Mouse (Mus musculus): ENCODE measurements around the gene Asb12. TPM values are rescaled to one million over a fixed set of nuclear protein-coding genes. Genes with fewer than 3 reads are reported as not detected.
A peak's percentile ranks its signal among the peaks of the same experiment; 100 is the strongest.

Gene Asb12
- polyA plus RNA-seq, 1 experiment from 2014 or later = 0.16 TPM

DNA sequence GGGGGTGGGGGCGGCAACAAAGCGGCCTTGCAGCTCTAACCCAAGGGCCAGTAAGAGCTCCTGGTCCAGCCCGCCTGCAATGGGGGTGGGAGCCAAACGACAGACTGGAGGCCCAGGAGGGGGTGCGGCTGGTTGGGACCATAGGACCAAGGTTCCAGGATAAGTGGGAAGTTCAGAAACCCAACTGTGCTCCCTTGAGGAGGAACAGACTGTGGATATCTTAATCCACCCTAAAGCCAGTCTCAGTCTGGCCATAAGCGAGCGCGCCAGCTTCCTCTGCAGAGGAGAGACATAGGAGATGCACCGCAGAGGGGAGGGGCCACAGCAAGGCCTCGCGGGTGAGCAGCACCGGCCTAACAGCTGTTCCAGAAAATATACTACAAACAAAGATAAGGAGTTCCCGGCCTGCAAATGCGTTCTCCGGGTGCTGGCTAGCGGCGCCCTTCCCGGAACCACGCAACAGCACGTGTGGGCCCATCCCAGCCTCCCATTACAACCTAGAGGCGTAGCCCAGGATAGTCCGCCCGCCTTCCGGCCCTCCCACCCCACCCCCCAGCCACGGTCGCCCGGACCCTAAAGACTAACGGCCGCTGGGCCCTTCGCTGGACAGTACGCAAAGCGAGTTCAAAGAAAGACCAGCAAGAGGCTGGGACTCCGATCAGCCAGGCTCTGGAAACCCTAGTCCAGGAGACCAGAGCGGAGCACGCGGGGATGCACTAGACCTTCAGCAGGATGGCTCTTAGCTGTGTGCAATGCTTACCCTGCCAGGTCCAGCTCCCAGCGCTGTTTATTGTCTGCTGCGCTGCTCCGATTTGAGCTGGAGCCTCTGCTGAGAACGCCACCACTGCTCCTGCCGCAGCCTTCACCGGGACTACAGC is 113.7 kb downstream of the Asb12 start:
- Histone ChIP-seq H3K4me2 (replicated peaks; ENCODE audit: low read depth, low read length) (peak overlapping the region; percentile 61), H3K9me3 (ENCODE audit: low read length) (no peaks in the 10 kb centered on the region)
- 26% methylated on average over 42 of the region's 42 CpGs for WGBS

DNA sequence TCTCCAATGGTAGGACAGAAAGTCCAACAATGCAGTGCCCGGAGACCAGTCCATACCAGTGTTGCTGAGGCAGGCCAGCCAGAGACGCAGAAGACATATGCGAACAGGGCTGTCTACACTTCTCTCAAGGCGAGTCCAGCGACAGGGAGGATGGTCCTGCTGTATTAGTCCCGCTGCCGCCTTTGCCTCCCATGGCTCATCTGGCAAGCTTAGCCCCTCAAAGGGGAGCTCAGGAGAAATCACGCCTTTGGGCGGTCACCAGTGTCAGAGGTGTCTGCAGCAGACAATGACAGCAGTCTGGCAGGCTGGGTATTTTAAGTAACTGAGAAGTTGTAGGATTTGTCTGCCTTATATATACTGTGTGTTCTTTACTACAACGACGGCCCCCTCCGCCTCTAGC is 114.4 kb downstream of the Asb12 start:
- Histone ChIP-seq H3K36me3 (ENCODE audit: insufficient read depth, low read length) (no peaks in the 10 kb centered on the region), H3K9me3 (ENCODE audit: low read length) (no peaks in the 10 kb centered on the region), H3K27me3 (ENCODE audit: insufficient read depth, low read length) (no peaks in the 10 kb centered on the region), H3K4me2 (replicated peaks; ENCODE audit: low read depth, low read length) (peak overlapping the region; percentile 61), H3K27ac (ENCODE audit: low read length) (no peak overlapping the region), H3K4me3 (ENCODE audit: low read length) (peak overlapping the region; percentile 65), H3K4me1 (ENCODE audit: insufficient read depth, low read length) (peaks cover 7% of the 10 kb centered on the region; the same call in 1 of the 2 replicates), H3K9ac (replicated peaks; ENCODE audit: low read length) (peak overlapping the region; percentile 66)
- no peak for ATAC-seq (ENCODE audit: low FRiP score, low TSS enrichment)
- 24% methylated on average over 12 of the region's 12 CpGs for WGBS

More for the DNA sequence above, 113.7 kb downstream of the Asb12 start:
- H3K27ac ChIP-seq (ENCODE audit: low read length) = peak overlapping the region; percentile 88
- no peaks in the 10 kb centered on the region for H3K36me3 ChIP-seq (ENCODE audit: insufficient read depth, low read length)
- peak; percentile 77 for ATAC-seq (ENCODE audit: low FRiP score, low TSS enrichment)
- H3K27me3 ChIP-seq (ENCODE audit: insufficient read depth, low read length) = no peaks in the 10 kb centered on the region
- H3K4me3 ChIP-seq (ENCODE audit: low read length) = peak overlapping the region; percentile 65
- H3K4me1 ChIP-seq (ENCODE audit: insufficient read depth, low read length) = peaks cover 7% of the 10 kb centered on the region; the same call in 1 of the 2 replicates
- peak overlapping the region; percentile 66 for H3K9ac ChIP-seq (replicated peaks; ENCODE audit: low read length)

DNA sequence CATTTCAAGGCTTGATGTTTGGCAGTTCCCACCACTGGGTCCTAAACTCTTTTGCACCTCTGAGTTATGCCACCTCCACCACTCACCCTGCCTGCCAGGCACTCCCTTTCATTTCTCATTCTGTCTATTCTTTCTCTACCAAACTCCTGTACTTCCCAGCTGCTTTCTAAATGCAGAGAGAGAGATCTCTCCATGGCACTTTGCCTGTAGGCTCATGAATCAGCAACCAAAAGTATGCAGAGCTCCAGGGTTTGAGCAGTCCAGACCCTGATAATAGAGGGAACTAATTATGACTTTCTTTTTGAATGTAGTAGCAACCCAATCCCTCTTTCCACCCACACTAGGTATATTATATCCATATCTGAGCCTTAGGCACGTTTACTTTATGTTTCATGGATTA is 115.5 kb downstream of the Asb12 start:
- no peaks in the 10 kb centered on the region for H3K9me3 ChIP-seq (ENCODE audit: low read length)
- WGBS = 53% methylated on average over 1 of the region's 1 CpGs
- no peak overlapping the region for H3K4me3 ChIP-seq (ENCODE audit: low read length)
- peaks cover 7% of the 10 kb centered on the region; the same call in 1 of the 2 replicates for H3K4me1 ChIP-seq (ENCODE audit: insufficient read depth, low read length)
- no peak overlapping the region for H3K9ac ChIP-seq (replicated peaks; ENCODE audit: low read length)
- no peak for ATAC-seq (ENCODE audit: low FRiP score, low TSS enrichment)
- H3K27ac ChIP-seq (ENCODE audit: low read length) = no peak overlapping the region
- H3K4me2 ChIP-seq (replicated peaks; ENCODE audit: low read depth, low read length) = no peak overlapping the region
- H3K36me3 ChIP-seq (ENCODE audit: insufficient read depth, low read length) = no peaks in the 10 kb centered on the region
- no peaks in the 10 kb centered on the region for H3K27me3 ChIP-seq (ENCODE audit: insufficient read depth, low read length)

DNA sequence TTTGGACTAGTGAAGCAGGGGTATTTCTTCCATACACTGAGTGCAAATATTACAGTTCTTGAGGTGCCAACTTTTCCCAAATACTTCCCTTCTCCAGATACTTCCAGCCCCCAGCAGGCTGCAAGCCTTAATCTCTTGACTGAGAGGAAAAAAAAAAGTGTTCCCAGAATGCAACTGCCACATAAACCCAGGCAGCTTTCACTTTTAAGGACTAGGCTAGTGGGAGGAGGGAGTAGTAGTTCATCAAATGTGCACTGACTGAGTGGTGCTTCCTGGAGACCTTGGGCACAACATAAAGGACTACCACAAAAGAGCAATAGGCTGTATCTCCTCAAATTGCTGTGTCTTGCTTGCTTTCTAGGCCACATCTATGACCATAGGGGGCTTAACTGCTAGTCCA is 116.5 kb downstream of the Asb12 start:
- H3K9ac ChIP-seq (replicated peaks; ENCODE audit: low read length) = no peak overlapping the region
- no peak for ATAC-seq (ENCODE audit: low FRiP score, low TSS enrichment)
- no peak overlapping the region for H3K4me2 ChIP-seq (replicated peaks; ENCODE audit: low read depth, low read length)
- H3K4me3 ChIP-seq (ENCODE audit: low read length) = no peak overlapping the region
- H3K27ac ChIP-seq (ENCODE audit: low read length) = no peak overlapping the region
- no peaks in the 10 kb centered on the region for H3K9me3 ChIP-seq (ENCODE audit: low read length)
- no peaks in the 10 kb centered on the region for H3K36me3 ChIP-seq (ENCODE audit: insufficient read depth, low read length)
- peaks cover 7% of the 10 kb centered on the region; the same call in 1 of the 2 replicates for H3K4me1 ChIP-seq (ENCODE audit: insufficient read depth, low read length)
- H3K27me3 ChIP-seq (ENCODE audit: insufficient read depth, low read length) = no peaks in the 10 kb centered on the region

DNA sequence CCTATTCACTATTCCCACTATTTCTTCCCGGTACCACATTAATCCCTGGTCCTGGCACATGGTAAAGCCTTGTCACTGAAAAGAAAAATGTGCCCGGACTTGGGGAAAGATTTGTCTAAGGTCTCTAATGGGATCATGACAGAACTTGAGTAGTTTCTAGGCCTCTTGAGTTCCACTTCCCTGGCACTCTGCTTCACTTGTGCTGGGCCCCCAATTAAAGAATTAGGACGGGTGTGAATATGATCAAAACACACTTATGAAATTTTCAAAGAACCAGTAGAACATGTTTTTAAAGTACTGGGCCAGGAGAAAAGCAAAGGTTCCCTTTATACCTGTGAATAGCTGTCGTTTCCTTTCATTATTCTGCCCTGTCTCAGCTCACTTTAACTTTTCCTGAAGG is 119.3 kb downstream of the Asb12 start:
- no peak overlapping the region for H3K4me3 ChIP-seq (ENCODE audit: low read length)
- H3K27ac ChIP-seq (ENCODE audit: low read length) = no peak overlapping the region
- ATAC-seq (ENCODE audit: low FRiP score, low TSS enrichment) = no peak
- no peaks in the 10 kb centered on the region for H3K9me3 ChIP-seq (ENCODE audit: low read length)
- WGBS = 85% methylated on average over 4 of the region's 4 CpGs
- peaks cover 7% of the 10 kb centered on the region; the same call in 1 of the 2 replicates for H3K4me1 ChIP-seq (ENCODE audit: insufficient read depth, low read length)
- H3K4me2 ChIP-seq (replicated peaks; ENCODE audit: low read depth, low read length) = no peak overlapping the region
- no peak overlapping the region for H3K9ac ChIP-seq (replicated peaks; ENCODE audit: low read length)
- H3K27me3 ChIP-seq (ENCODE audit: insufficient read depth, low read length) = no peaks in the 10 kb centered on the region; the same call in 1 of the 2 replicates
- no peaks in the 10 kb centered on the region for H3K36me3 ChIP-seq (ENCODE audit: insufficient read depth, low read length)

DNA sequence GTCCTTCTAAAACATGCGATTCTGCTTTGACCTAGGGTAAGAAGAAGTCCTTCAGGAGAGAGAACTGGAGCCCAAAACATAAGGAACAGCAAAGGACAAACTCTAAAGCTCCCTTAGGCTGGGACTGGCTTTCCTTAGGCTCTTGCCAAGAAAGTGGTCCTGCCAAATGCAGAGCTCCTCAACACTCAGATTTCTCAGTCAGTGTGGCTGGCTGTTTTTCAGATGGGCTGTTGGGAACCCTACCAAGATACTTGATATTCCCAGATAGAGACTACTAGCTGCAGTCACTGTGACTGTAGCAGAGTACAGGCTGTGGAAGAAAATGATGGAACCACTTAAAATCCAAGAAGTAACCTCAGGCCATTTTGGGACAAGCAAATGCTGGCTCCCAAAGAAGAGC is 120.6 kb downstream of the Asb12 start:
- Histone ChIP-seq H3K27me3 (ENCODE audit: insufficient read depth, low read length) (no peaks in the 10 kb centered on the region; the same call in 1 of the 2 replicates), H3K27ac (ENCODE audit: low read length) (no peak overlapping the region), H3K4me1 (ENCODE audit: insufficient read depth, low read length) (no peaks in the 10 kb centered on the region), H3K4me2 (replicated peaks; ENCODE audit: low read depth, low read length) (no peak overlapping the region), H3K36me3 (ENCODE audit: insufficient read depth, low read length) (no peaks in the 10 kb centered on the region), H3K9ac (replicated peaks; ENCODE audit: low read length) (no peak overlapping the region), H3K9me3 (ENCODE audit: low read length) (no peaks in the 10 kb centered on the region), H3K4me3 (ENCODE audit: low read length) (no peak overlapping the region)
- 97% methylated on average over 1 of the region's 1 CpGs for WGBS
- ATAC-seq (ENCODE audit: low FRiP score, low TSS enrichment) = no peak

Other genes starting within 250 kb of the Asb12 start
- gene Amer1, start 113.1 kb downstream of the Asb12 start, polyA plus RNA-seq (2015; fragmentation: Nextera tagmentation; extraction: Ambion mirVana) = 10.4 TPM in 2 replicates
- gene Pfn5, start 117 bp upstream of the Asb12 start, polyA plus RNA-seq (2015; fragmentation: Nextera tagmentation; extraction: Ambion mirVana) = not detected in 2 replicates
- gene Zc4h2, start 100.5 kb upstream of the Asb12 start, polyA plus RNA-seq (2015; fragmentation: Nextera tagmentation; extraction: Ambion mirVana) = 22.5 and 22.7 TPM in 2 replicates
- 2.3 and 2.9 TPM in 2 replicates for gene Zc3h12b, start 153.7 kb upstream of the Asb12 start, polyA plus RNA-seq (2015; fragmentation: Nextera tagmentation; extraction: Ambion mirVana)